Mouse (Mus musculus): ENCODE results near the gene Tnnt1. TPM values are rescaled to one million over a fixed set of nuclear protein-coding genes. Genes with fewer than 3 reads are reported as not detected.

The Tnnt1 gene
- total RNA-seq, 2 experiments from 2014 or later = 1.3 to 3.8 TPM

GRCm38 (mm10) chr7:4523205-4524130 lies 7.3 kb upstream of the Tnnt1 start:
- no peak for ATAC-seq (replicated peaks; ENCODE audit: low FRiP score, poor library complexity, severe bottlenecking)

- no peak for ATAC-seq (replicated peaks; ENCODE audit: low FRiP score, poor library complexity, severe bottlenecking)
Measured at GRCm38 (mm10) chr7:4522292-4522691, 6.1 kb upstream of the Tnnt1 start.

DNA sequence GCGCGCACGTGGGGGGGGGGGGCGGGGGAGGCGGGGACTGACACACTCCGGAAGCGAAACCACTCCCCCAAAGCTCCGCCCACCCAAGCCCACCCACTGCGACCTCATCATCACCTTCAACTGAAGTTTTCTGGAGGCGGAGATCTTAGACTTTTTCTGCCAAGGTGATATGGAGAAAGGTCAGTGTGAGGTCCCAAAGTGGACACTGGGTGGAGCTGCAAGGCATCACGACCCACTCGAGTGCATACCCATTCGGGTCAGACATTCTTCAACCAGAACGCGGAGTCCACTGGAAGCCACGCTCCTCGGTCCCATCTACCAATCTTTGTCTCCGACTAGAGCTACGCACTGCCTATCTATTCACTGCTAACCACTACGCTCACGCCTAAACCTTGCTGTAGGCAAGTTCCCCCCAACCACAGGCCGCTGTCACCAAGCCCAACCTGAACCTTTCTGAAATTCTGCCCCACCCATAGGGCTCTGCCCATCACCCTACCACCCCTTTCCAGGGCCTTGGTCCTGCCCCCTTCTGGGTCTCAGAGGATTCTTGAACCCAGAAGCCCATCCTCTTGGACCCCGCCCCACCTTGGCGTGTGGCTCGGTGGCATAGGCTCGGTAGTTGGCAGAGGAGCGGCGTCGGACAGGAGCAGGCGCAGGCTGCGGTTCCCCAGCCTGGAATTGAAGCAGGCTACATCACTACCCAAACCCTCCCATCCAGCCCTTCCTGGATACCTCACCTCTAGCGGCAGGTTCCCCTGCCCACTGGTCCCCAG lies 5.2 kb upstream of the Tnnt1 start:
- ATAC-seq (replicated peaks; ENCODE audit: low FRiP score, poor library complexity, severe bottlenecking) = no peak

- no peak for ATAC-seq (replicated peaks; ENCODE audit: low FRiP score, poor library complexity, severe bottlenecking)
Measured at GRCm38 (mm10) chr7:4518487-4518886, 2.3 kb upstream of the Tnnt1 start.

DNA sequence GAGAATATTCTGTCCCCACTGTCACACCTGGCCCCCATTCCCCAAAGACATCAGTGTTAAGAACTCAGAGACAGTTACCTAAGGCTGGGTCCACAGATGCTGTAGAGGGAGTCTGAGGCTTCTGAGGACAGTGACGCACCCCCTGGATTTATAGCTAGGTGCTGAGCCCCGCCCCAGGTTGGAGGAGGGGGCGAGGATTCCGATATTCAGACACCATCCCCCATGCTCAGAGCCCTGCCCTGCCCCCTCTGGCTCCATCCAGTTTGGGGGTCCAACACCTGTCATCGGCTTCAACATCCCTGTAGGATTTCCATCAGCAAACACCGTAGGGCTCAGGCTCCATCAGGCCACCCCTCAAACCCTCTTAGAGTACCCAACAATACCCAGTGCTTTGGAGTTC lies 329 bp downstream of the Tnnt1 start:
- ATAC-seq (replicated peaks; ENCODE audit: low FRiP score, poor library complexity, severe bottlenecking) = no peak

DNA sequence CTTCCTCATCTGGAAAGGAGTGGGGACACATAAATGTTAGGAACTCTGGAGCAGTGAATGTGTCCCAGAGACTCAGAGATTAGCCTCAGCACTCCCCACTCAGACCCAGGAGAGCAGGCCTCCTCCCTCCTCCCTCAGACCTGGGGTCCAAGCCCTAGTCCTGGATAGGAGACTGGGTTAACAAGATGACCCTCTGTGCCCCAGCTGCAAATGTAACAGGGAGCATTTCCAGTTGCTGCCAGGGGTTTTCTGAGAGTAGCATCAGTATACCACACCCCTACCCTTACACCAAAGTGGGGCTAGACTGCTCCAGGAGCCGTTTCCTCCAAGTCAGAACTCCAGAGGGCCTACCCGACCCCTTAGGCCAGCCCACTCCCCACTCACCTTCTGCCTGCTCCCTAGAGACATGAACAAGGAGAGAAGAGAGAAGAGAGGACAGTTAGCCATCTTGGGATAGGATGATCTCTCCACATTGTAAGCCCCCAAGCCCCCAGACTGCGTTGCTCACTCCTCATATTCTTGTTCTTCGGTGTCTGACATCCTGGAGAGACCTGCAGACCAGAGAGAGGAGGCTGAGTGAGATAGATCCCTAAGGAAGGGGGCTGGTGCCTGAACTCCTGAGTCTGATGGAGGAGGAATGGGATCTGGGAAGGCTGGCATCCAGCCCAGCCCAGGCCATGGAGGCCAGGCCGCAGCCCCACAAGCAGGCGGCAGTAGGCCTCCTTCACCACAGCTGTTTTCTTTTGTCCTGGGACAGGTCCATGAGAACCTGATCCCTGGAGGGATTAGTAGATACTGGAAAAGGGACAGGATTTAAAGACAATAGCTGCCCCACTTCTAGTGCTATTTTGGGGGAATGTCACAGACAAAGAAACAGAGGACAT lies 2.1 kb downstream of the Tnnt1 start:
- no peak for ATAC-seq (replicated peaks; ENCODE audit: low FRiP score, poor library complexity, severe bottlenecking)

DNA sequence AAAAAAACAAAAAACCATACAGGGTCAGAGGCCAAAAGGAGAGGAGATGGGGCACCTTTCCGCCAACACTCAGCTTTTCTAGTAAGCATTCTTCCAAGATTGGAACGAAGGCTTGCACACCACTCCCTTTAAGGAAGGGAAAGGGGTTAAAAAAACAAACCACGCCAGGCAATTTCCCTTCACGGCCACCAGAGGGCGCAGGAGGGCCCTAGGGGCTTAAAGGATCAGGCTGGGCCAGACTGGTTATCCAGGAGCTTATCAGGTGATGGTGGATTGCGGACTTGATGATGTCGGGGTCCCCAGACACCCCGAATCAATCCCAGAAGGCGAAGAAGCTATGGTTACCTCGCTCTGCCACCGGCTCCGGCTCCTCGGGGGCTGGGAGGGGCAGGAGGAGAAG lies 2.9 kb downstream of the Tnnt1 start:
- ATAC-seq (replicated peaks; ENCODE audit: low FRiP score, poor library complexity, severe bottlenecking) = peak; percentile 67; the same call in 1 of the 2 replicates

DNA sequence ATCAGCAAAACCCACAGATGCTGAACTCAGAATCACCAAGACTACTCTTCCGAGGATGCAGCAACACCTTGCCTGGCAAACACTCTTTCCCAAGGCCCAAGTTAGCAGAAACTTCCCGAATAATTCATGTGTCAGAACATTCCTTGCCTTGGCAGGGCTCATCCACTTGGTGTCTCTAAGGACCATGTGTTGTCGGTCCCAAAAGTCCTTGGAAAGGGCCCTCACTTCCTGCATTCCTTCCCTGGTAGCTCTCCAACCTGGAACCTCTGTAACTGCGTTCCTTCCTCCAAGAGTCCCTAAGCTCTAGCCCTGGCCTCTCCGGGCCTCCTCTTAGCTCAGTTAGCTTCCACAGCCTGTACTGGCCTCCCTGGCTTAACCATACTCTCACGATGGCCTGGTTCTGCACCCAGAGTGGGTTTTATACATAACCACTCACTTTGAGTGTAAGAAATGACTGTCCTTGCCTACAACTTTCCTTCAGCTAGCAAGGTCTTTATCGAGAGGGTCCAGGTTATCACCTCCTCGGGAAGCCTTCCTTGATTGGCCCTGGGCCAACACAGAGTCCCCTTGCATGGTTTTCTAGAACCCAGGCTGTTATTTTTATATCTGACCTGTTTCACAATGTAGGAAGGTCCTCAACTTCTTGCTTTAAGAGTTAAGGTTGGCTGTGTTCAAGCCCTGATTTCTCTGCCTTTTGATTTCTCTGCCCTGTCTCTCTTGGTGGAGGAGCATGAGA lies 4.5 kb downstream of the Tnnt1 start:
- no peak for ATAC-seq (replicated peaks; ENCODE audit: low FRiP score, poor library complexity, severe bottlenecking)

- ATAC-seq (replicated peaks; ENCODE audit: low FRiP score, poor library complexity, severe bottlenecking) = peak; percentile 86
Measured at GRCm38 (mm10) chr7:4509863-4510608, 6.1 kb downstream of the Tnnt1 start.

DNA sequence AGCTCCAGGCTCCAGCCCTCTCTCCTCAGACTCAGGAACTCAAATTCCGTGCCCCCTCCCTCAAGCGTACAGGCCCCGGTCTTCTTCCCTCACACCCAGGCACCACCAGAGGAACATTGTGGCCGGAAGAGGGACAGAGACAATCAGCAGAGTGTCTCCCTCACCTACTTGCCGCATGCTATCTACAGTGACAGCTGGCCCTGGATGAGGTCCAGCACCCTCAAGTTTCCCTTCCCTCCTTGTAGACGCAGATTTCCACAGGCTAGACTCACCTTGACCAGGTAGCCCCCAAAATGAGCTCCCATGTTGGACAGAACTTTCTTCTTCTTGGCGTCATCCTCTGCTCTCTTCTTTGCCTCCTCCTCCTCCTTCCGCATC lies 7.5 kb downstream of the Tnnt1 start:
- no peak for ATAC-seq (replicated peaks; ENCODE audit: low FRiP score, poor library complexity, severe bottlenecking)

- no peak for ATAC-seq (replicated peaks; ENCODE audit: low FRiP score, poor library complexity, severe bottlenecking)
Measured at GRCm38 (mm10) chr7:4508062-4508738, 8.0 kb downstream of the Tnnt1 start.

- no peak for ATAC-seq (replicated peaks; ENCODE audit: low FRiP score, poor library complexity, severe bottlenecking)
Measured at GRCm38 (mm10) chr7:4507220-4507619, 9.0 kb downstream of the Tnnt1 start.

- no peak for ATAC-seq (replicated peaks; ENCODE audit: low FRiP score, poor library complexity, severe bottlenecking)
Measured at GRCm38 (mm10) chr7:4504646-4505435, 11.3 kb downstream of the Tnnt1 start.

DNA sequence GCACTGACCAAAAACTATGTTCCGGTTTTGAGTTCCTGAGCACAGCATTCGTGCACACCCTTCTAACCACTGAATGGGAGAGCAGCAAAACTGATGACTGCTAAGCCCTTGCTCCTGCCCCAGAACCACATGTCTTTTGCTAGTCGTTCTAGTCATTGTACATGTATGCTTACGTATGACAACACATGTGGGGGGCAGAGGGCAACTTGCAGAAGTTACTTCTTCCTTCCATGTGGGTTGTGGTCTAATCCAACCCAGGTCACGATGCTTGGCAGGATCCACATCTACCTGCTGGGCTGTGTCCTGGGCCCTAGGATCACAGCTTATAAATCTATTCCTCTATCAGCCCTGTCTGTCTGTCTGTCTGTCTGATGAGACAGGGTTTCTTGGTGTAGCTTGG lies 12.3 kb downstream of the Tnnt1 start:
- ATAC-seq (replicated peaks; ENCODE audit: low FRiP score, poor library complexity, severe bottlenecking) = no peak

GRCm38 (mm10) chr7:4503100-4503499 lies 13.1 kb downstream of the Tnnt1 start:
- ATAC-seq (replicated peaks; ENCODE audit: low FRiP score, poor library complexity, severe bottlenecking) = no peak

GRCm38 (mm10) chr7:4502421-4503090 lies 13.6 kb downstream of the Tnnt1 start:
- no peak for ATAC-seq (replicated peaks; ENCODE audit: low FRiP score, poor library complexity, severe bottlenecking)

All from erythroblast, adult 5-6 weeks (primary cell).